Mouse (Mus musculus) lung, adult 2 months (tissue): ENCODE results near the gene Vsig10.

Source experiments
- CTCF ChIP-seq: fragments of 200-500 bp; IDR thresholded peaks from 2 replicates; pipeline ENCODE4 v1.5.1; 2011; ENCODE audit warnings: mild to moderate bottlenecking, low read length, control low read depth; ENCODE audit not compliant: insufficient read depth
- POLR2A ChIP-seq: fragments of 200-500 bp; IDR thresholded peaks from 2 replicates; pipeline ENCODE4 v1.6.1; 2011; ENCODE audit warnings: low read depth, mild to moderate bottlenecking, control low read depth, low read length, borderline replicate concordance; ENCODE audit errors: extremely low read depth

GRCm38 (mm10) chr5:117338503-117338902 is 19.6 kb downstream of the Vsig10 start:
- TF ChIP-seq CTCF, result no peak
- no peak for TF ChIP-seq POLR2A
